Comparison of ENCODE assay signal across 8 mouse cellular contexts in genomic region chr3:131552349-131553254, GRCm38 (mm10). TPM values are rescaled to one million over a fixed set of nuclear protein-coding genes. Genes with fewer than 3 reads are reported as not detected.
A peak's percentile ranks its signal among the peaks of the same experiment; 100 is the strongest.
DNase-seq lines count a peak whose midpoint lies in the region; ATAC-seq and TF ChIP-seq lines count a peak whose summit lies in the region.

No protein-coding gene starts in this region.

- H3K9ac ChIP-seq in heart, embryonic 15.5 days, result no peak overlapping the region
- no peak overlapping the region for H3K9ac ChIP-seq in limb, embryonic 14.5 days (ENCODE audit: low read depth, low read length, severe bottlenecking)
- H3K9ac ChIP-seq in neural tube, embryonic 13.5 days, result no peak overlapping the region

- no peaks in the 10 kb centered on the region for H3K4me1 ChIP-seq in heart, embryonic 15.5 days (replicated peaks)
- H3K4me1 ChIP-seq in limb, embryonic 14.5 days (ENCODE audit: control insufficient read depth, insufficient read depth, low read length), result no peaks in the 10 kb centered on the region
- no peaks in the 10 kb centered on the region for H3K4me1 ChIP-seq in neural tube, embryonic 13.5 days (replicated peaks)

- peak; percentile 92 for TF ChIP-seq CTCF in layer of hippocampus, adult 2 months (conservative IDR thresholded peaks at IDR 0.05)

- no peak for TF ChIP-seq POLR2A in limb, embryonic 14.5 days (IDR thresholded peaks at IDR 0.05; ENCODE audit: borderline replicate concordance, extremely low read depth, insufficient read depth, insufficient read length)

- no peaks in the 10 kb centered on the region for H3K36me3 ChIP-seq in heart, embryonic 15.5 days
- no peaks in the 10 kb centered on the region for H3K36me3 ChIP-seq in limb, embryonic 14.5 days (ENCODE audit: control insufficient read depth, insufficient read depth, low read length)
- no peaks in the 10 kb centered on the region for H3K36me3 ChIP-seq in neural tube, embryonic 13.5 days

- ATAC-seq in heart, embryonic 15.5 days (replicated peaks; ENCODE audit: insufficient number of reproducible peaks, insufficient read depth, low FRiP score, low read depth), result no peak
- ATAC-seq in limb, embryonic 14.5 days (ENCODE audit: low FRiP score, low read depth), result no peak
- ATAC-seq in neural tube, embryonic 13.5 days (ENCODE audit: low read depth), result peak; percentile 61; the same call in 1 of the 2 replicates

- 0 out of 2 replicates have a peak overlapping the region, but pooled peaks have one; percentile 8 for H3K4me2 ChIP-seq in heart, embryonic 15.5 days
- H3K4me2 ChIP-seq in limb, embryonic 14.5 days (replicated peaks; ENCODE audit: low read depth, low read length, severe bottlenecking), result no peak overlapping the region
- no peak overlapping the region for H3K4me2 ChIP-seq in neural tube, embryonic 13.5 days

- peak; percentile 44 to 65 for DNase-seq in layer of hippocampus, adult 2 months (ENCODE audit: low spot score in 2 of 2)
- DNase-seq in layer of hippocampus, adult 9-11 months, result no peak
- DNase-seq in ES-CJ7 (ENCODE audit: low read depth, low spot score), result peak; percentile 59
- peak; percentile 13 for DNase-seq in c-Kit-negative CD71-positive TER-119-positive erythroid progenitor cells, embryonic 14.5 days (ENCODE audit: low read depth, low spot score)
- peak; percentile 76 for DNase-seq in limb, embryonic 14.5 days (ENCODE audit: low spot score)
- no peak for DNase-seq in ovary, adult 18-20 months (ENCODE audit: low spot score)

- no peaks in the 10 kb centered on the region for H3K27me3 ChIP-seq in heart, embryonic 15.5 days
- H3K27me3 ChIP-seq in limb, embryonic 14.5 days (ENCODE audit: control insufficient read depth, insufficient read depth, low read length), result no peaks in the 10 kb centered on the region
- no peaks in the 10 kb centered on the region for H3K27me3 ChIP-seq in neural tube, embryonic 13.5 days

- 33% methylated on average over 9 of the region's 9 CpGs for WGBS in heart, embryonic 15.5 days
- 33% methylated on average over 9 of the region's 9 CpGs for WGBS in limb, embryonic 14.5 days
- WGBS in neural tube, embryonic 13.5 days, result 43% methylated on average over 9 of the region's 9 CpGs

- no peak overlapping the region for H3K27ac ChIP-seq in layer of hippocampus, adult 2 months
- H3K27ac ChIP-seq in heart, embryonic 15.5 days, result no peak overlapping the region
- no peak overlapping the region for H3K27ac ChIP-seq in limb, embryonic 14.5 days (replicated peaks; ENCODE audit: low read depth, low read length)
- H3K27ac ChIP-seq in neural tube, embryonic 13.5 days (replicated peaks), result no peak overlapping the region

- no peaks in the 10 kb centered on the region for H3K9me3 ChIP-seq in heart, embryonic 15.5 days (replicated peaks)
- H3K9me3 ChIP-seq in limb, embryonic 14.5 days (ENCODE audit: control insufficient read depth, low read length), result no peaks in the 10 kb centered on the region
- no peaks in the 10 kb centered on the region for H3K9me3 ChIP-seq in neural tube, embryonic 13.5 days

- no peak overlapping the region for H3K4me3 ChIP-seq in layer of hippocampus, adult 2 months
- no peak overlapping the region for H3K4me3 ChIP-seq in heart, embryonic 15.5 days
- no peak overlapping the region for H3K4me3 ChIP-seq in limb, embryonic 14.5 days (replicated peaks; ENCODE audit: low read length)
- no peak overlapping the region for H3K4me3 ChIP-seq in neural tube, embryonic 13.5 days

RNA-seq across cellular contexts. Expression of gene Papss1, which starts 12.0 kb away (rescaled TPM):
- total RNA-seq in layer of hippocampus, adult 2 months (2021), result 10 to 100 TPM; 69.9 to 71.0 TPM
- polyA plus RNA-seq in heart, embryonic 15.5 days (2015; fragmentation: Nextera tagmentation; extraction: Ambion mirVana), result 34.8 and 52.4 TPM in 2 replicates
- 115 and 117 TPM in 2 replicates for polyA plus RNA-seq in limb, embryonic 14.5 days (2012; rRNA removed)
- 135 and 144 TPM in 2 replicates for polyA plus RNA-seq in limb, embryonic 14.5 days (2014; fragmentation: Nextera tagmentation; extraction: Ambion mirVana)
- 115 and 123 TPM in 2 replicates for polyA plus RNA-seq in neural tube, embryonic 13.5 days (2015; fragmentation: Nextera tagmentation; extraction: Ambion mirVana)

Comparison
In these comparisons a context has a peak if more than half of its experiments do, and no peak if none do; other contexts are left out.
1. DNase-seq: peak in layer of hippocampus, adult 2 months (2 of 2), ES-CJ7 (single experiment), c-Kit-negative CD71-positive TER-119-positive erythroid progenitor cells, embryonic 14.5 days (single experiment) and limb, embryonic 14.5 days (single experiment); none in layer of hippocampus, adult 9-11 months (single experiment) and ovary, adult 18-20 months (single experiment).